Mouse (Mus musculus) common myeloid progenitor, adult 5-6 weeks (primary cell): ENCODE measurements at regions not wholly inside any gene's neighbourhood (a gene's known extent, or its start where the extent isn't known, plus 50 kb on each side); places are given as distances from the start of the nearest gene placed in this dataset.

Experiments used
- ATAC-seq: replicated peaks from 2 replicates; pipeline ENCODE4 v1.8.0; 2016; ENCODE audit warnings: low read depth, mild to moderate bottlenecking, moderate TSS enrichment, inconsistent platforms; ENCODE audit not compliant: poor library complexity, severe bottlenecking

- no peak for ATAC-seq
Observed at GRCm38 (mm10) chr8:125327551-125328262, 241.9 kb downstream of the Sipa1l2 start.

GRCm38 (mm10) chr8:125327006-125327405 lies 242.6 kb downstream of the Sipa1l2 start:
- no peak for ATAC-seq

DNA sequence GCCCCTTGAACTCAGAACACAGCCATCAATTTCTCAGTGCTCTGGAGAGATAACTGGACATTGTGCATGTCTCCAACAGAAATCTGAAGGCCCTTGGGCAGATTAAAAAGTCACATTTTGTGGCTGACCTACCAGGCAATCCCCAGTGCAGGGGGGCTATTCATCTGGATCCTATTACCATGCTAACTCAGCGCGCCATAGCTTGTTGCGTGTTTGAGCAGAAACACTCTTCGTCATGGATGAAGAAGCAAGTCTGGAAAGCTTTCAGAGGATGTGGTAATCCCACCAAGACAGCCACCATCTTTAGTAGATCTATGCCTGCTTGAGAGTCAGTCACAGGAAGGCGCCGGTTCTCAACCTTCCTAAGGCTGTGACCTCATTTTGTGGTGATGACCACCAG lies 243.9 kb downstream of the Sipa1l2 start:
- no peak for ATAC-seq

DNA sequence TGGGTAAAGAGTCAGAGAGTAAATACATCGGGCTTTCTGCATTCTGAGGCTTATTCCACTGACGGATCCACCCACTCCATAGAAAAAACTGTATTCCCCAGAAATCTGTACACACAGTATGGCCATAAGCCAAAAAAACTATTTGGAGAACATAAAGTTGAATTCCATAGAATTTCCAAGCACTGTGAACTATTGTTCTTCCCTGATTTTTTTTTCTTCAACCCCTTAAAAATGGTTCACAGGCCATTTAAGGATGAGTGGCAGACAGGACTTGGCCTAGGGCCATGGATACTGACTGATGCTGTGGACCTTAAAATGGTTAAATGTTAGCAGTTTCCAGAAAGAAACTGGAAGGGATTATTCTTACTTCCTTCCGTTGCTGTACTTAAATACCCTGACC lies 247.0 kb downstream of the Sipa1l2 start:
- ATAC-seq: no peak

DNA sequence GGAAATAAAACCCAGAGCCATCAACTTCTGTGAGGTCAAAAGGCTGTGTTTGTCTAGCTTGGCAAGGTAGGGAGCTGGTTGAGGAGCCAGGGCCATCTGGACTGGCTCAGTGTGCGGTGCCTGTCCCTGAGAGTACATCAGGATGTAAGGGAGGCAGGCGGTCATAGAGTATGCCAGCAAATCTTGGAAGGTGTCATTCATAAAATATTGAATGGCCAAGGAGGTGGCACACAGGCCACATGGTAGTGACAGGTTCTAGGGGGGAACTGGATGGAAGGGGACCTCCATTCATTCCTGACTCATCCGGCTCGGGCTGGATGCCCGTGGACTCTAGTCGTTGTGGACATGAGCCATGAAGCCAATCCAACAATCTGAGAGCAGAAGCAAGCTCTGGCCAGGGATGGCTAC lies 252.0 kb downstream of the Sipa1l2 start:
- no peak for ATAC-seq

DNA sequence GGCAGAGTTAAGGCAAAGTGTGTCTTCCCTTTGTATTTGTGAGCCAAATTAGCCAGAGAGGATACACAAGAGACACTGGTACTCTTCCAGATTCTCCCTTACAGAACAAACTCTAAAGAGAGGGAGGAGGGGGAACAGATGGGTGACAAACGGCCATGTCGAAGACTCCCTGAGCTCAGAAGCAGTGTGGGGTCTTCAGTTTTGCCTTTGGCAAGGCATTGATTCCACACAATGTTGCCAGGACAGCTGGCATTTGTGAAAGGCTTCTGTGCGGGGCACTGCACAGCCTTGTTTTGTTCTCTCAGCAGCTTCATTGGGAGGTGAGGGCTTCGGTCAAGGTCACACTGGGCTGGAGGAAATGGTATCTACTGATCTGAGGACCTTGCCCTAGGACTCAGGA lies 253.9 kb downstream of the Sipa1l2 start:
- no peak for ATAC-seq

DNA sequence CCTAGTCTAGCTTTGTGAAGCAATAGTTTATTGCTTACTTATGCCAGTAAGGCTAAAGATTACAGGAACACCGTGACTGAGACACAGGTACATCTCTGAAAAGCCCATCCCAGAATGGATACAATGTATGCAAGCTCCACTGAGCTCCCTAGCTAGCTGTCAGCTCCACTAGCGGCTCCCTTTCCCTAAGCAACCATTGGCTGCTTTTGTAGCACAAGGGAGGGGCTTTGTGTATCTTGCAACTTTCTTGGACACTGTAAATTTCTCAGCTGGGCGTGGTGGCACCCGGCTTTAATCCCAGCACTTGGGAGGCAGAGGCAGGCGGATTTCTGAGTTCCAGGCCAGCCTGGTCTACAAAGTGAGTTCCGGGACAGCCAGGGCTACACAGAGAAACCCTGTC lies 254.6 kb downstream of the Sipa1l2 start:
- no peak for ATAC-seq

DNA sequence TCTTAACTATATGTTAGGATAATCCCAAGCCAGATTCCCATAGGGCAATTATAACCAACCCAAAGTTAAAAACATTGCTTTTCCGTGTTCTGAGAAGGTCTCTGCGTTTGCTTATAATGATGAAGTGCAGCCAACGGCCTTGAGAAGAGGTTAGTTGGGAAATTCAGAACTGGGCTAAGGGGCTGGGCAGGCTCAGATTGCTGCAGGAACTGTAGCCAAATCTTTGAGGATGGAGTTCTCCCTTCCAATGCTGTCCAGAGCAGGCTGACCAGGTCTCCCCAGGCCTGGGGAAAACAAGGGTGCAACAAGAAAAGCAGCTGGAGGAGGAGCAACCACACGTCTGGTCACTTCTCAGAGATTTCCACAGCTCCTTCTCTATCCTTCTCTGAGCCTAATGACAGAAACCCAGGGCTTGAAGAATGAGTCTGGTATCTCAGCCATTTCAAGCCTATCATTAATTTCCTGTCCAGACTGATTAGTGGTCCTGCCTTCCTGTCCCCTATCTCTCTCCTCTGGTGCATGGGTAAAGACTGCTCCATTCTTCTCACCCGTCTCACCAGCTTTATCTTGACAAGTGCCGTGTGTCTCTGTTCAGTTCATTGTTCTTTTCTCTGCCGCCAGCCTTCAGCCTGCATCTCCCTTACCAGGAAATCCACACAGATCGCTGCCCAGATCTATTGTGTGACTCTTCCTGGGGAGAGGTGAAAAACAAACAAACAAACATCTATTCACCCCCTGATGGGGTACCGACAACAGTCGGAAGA lies 255.2 kb downstream of the Sipa1l2 start:
- ATAC-seq: no peak

DNA sequence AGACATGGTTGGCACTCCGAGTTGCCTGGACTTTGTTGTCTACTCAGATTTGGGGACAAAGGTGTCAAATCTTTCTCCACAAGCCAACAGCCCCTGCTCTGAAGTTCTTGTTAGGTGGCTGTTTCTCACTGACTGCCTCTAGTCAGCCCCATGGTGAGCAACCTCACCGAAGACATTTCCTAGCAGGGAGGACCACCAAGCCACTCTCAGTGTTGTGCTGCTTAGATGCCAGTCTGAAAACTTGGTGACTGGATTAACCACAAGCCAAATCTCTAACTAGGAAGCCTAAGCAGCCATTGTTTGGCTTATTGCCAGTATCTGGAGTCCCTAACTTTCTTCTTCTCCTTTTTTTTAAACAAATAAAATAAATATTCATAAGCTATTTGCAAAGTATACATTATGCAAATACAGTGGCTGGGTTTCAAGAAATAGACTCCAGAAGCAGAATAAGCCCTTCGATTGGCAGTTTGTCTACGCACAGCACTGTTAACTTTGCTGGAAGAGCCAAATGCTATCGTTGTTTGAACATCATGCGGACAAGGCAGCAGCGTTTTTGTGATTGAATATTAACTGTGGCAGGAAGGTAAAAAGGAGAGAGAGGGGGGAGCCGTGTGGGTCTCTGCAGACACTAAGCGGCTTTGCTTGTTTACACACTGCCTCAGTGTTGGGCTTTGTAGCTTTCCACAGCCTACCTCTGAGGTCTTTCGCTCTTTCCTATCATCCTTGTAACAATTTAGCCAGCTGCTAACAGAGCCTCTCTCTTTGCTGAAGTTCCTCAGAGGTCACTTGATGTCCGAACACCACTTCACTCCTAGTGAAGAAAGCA lies 257.4 kb downstream of the Disc1 start:
- no peak for ATAC-seq
